Mouse (Mus musculus): ENCODE measurements around the gene Sapcd2.

DNA sequence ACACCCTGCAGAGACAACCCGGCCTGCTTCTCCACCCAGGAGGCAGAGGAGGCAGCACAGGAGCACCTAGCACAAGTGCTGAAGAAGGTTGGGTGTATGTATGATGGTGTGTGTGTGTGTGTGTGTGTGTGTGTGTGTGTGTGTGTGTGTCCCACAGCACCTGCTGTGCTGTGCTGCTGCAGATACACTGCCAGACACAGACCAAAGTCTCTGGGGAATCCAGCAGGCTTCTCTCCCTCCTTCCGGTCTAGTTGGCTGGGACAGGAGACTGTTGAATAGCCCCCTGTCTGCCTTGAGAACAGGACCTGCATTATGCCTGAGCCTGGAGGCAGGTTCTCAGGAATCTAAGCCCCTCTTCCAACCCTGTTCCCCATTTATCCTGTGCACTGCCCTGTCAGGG is 1.3 kb downstream of the Sapcd2 start:
- no peak for TF ChIP-seq CTCF (IDR thresholded peaks at IDR 0.05)
- no peak for TF ChIP-seq EP300 (IDR thresholded peaks at IDR 0.05; ENCODE audit: insufficient read depth, low read depth, low read length)

Measured in heart, adult 2 months (tissue).